Mouse (Mus musculus) midbrain, embryonic 15.5 days (tissue): ENCODE measurements at regions not wholly inside any gene's neighbourhood (a gene's known extent, or its start where the extent isn't known, plus 50 kb on each side); places are given as distances from the start of the nearest gene placed in this dataset.
"Not testable (repeated sequence)": the region's sequence is repeated elsewhere in the genome, so short reads cannot be mapped to it uniquely, and the experiment has no call there.

Experiments used
- ATAC-seq: fragments of 200-750 bp; cut with Nextera tagmentation; replicated peaks from 2 replicates; pipeline ENCODE4 v1.8.0; 2017; ENCODE audit warnings: moderate TSS enrichment
- H3K27ac ChIP-seq: fragments of 300-500 bp; sonication (generic); 2 replicates; pipeline ENCODE4 v1.5.1; 2015; ENCODE audit warnings: mild to moderate bottlenecking, inconsistent platforms
- H3K27me3 ChIP-seq: fragments of 300-500 bp; sonication (generic); replicated peaks from 2 replicates; pipeline ENCODE4 v1.6.1; 2015; ENCODE audit warnings: inconsistent platforms
- H3K36me3 ChIP-seq: fragments of 300-500 bp; sonication (generic); replicated peaks from 2 replicates; pipeline ENCODE4 v1.6.1; 2015; ENCODE audit warnings: inconsistent platforms
- H3K4me1 ChIP-seq: fragments of 300-500 bp; sonication (generic); 2 replicates; pipeline ENCODE4 v1.6.1; 2015; ENCODE audit warnings: inconsistent platforms
- H3K4me2 ChIP-seq: fragments of 300-500 bp; sonication (generic); 2 replicates; pipeline ENCODE4 v1.6.1; 2015; ENCODE audit warnings: inconsistent platforms, mild to moderate bottlenecking, moderate library complexity
- H3K4me3 ChIP-seq: fragments of 300-500 bp; sonication (generic); 2 replicates; pipeline ENCODE4 v1.5.1; 2015; ENCODE audit warnings: mild to moderate bottlenecking, inconsistent platforms
- H3K9ac ChIP-seq: fragments of 300-500 bp; sonication (generic); 2 replicates; pipeline ENCODE4 v1.6.1; 2015; ENCODE audit warnings: mild to moderate bottlenecking, inconsistent platforms
- H3K9me3 ChIP-seq: fragments of 300-500 bp; sonication (generic); 2 replicates; pipeline ENCODE4 v1.6.1; 2016; ENCODE audit warnings: inconsistent platforms
- WGBS: fragments of 180-500 bp; shearing (Covaris S2); methylation state at CpG from one replicate; pipeline ENCODE4 v1.1.7; 2015; ENCODE audit warnings: mixed read lengths; 5-methylcytosine and 5-hydroxymethylcytosine counted together

DNA sequence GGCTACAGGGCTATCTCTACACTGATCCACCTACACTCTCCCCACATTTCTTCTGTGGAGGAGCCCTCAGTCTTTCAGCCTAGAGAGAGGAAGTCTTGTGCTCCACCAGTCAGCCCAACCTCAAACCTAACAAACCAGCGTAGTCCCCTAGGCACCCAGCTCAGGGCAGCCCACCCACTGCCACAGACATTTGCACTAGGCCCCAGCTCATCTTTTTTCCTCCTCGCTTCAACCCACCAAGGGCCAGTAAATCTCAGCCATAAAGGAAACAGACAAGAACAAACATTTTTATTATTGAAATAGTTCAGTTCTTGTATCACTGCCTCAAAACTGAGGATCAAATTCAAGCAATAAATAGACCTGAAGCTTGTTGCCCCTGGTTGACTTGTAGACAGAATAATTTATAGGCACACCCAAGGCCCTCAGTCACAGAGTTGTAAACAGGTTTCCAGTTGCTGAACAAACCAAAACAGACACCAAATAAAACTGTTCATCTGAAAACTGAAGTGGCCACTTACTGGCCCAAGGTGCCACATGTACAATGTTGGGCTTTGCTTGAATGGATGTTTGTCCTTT is 58.0 kb upstream of the Cdyl start:
- H3K4me1 ChIP-seq = no peaks in the 10 kb centered on the region
- no peak overlapping the region for H3K27ac ChIP-seq
- no peak overlapping the region for H3K4me2 ChIP-seq
- no peak overlapping the region for H3K9ac ChIP-seq
- no peaks in the 10 kb centered on the region for H3K36me3 ChIP-seq
- 97% methylated on average over 2 of the region's 2 CpGs for WGBS
- no peaks in the 10 kb centered on the region for H3K27me3 ChIP-seq
- no peaks in the 10 kb centered on the region for H3K9me3 ChIP-seq
- no peak for ATAC-seq
- H3K4me3 ChIP-seq = no peak overlapping the region

GRCm38 (mm10) chr13:35603080-35603479 is 56.6 kb upstream of the Cdyl start:
- no peaks in the 10 kb centered on the region for H3K9me3 ChIP-seq
- no peak for ATAC-seq
- H3K4me3 ChIP-seq = no peak overlapping the region
- no peaks in the 10 kb centered on the region for H3K4me1 ChIP-seq
- no peaks in the 10 kb centered on the region for H3K36me3 ChIP-seq
- no peak overlapping the region for H3K9ac ChIP-seq
- 92% methylated on average over 5 of the region's 5 CpGs for WGBS
- no peaks in the 10 kb centered on the region for H3K27me3 ChIP-seq
- no peak overlapping the region for H3K27ac ChIP-seq
- H3K4me2 ChIP-seq = no peak overlapping the region

DNA sequence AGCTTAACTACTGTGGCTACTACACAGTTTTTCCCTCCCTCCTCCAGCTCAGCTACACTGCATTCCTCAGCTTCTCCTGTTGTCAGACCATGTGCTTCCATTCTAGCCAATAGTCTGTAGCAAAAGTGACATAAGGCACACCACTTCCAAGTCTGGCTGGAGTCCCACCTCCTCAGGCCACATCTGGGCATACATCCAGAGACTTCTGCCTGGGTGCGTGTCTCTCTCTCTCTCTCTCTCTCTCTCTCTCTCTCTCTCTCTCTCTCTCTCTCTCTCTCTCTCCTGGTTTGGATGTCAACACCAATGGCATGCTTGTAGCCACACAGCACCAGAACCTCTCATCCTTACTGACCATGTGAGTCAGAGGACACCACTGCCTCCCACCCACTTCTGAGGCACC is 55.6 kb upstream of the Cdyl start:
- no peak for ATAC-seq
- Histone ChIP-seq H3K27me3 (no peaks in the 10 kb centered on the region), H3K27ac (no peak overlapping the region), H3K4me3 (no peak overlapping the region), H3K9me3 (no peaks in the 10 kb centered on the region), H3K4me1 (no peaks in the 10 kb centered on the region), H3K4me2 (no peak overlapping the region), H3K36me3 (no peaks in the 10 kb centered on the region), H3K9ac (no peak overlapping the region)
- 67% methylated on average over 1 of the region's 1 CpGs for WGBS

- Histone ChIP-seq H3K4me3 (no peak overlapping the region), H3K27ac (no peak overlapping the region), H3K4me1 (no peaks in the 10 kb centered on the region), H3K4me2 (no peak overlapping the region), H3K36me3 (no peaks in the 10 kb centered on the region), H3K9me3 (no peaks in the 10 kb centered on the region), H3K9ac (no peak overlapping the region), H3K27me3 (no peaks in the 10 kb centered on the region)
- no peak for ATAC-seq
- WGBS = 95% methylated on average over 3 of the region's 3 CpGs
These were observed 54.9 kb upstream of the Cdyl start for GRCm38 (mm10) chr13:35604765-35605164.

DNA sequence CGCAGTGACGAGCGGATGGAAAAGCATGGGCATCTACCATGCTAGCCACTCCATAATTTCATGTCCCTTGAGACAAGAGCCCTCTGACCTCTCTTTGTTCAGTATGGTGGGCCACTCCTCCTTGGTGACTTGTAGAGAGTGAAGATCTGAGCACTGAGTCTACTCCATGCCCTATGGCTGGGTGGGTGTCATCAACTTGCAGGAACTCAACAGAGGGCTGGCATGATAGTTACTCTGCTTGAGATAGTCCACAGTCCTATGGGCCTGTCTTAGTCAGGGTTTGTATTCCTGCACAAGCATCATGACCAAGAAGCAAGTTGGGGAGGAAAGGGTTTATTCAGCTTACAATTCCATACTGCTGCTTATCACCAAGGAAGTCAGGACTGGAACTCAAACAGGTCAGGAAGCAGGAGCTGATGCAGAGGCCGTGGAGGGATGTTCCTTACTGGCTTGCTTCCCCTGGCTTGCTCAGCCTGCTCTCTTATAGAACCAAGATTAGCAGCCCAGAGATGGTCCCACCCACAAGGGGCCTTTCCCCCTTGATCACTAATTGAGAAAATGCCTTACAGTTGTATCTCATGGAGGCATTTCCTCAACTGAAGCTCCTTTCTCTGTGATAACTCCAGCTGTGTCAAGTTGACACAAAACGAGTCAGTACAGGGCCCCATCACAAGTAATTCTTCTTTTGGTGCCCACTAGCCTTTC is 52.6 kb upstream of the Cdyl start:
- not testable (repeated sequence) for H3K9me3 ChIP-seq, H3K4me1 ChIP-seq, H3K4me2 ChIP-seq, H3K27me3 ChIP-seq, H3K27ac ChIP-seq, H3K36me3 ChIP-seq, ATAC-seq, H3K9ac ChIP-seq, H3K4me3 ChIP-seq
- 93% methylated on average over 5 of the region's 5 CpGs for WGBS

- no peaks in the 10 kb centered on the region for H3K4me1 ChIP-seq
- no peak overlapping the region for H3K9ac ChIP-seq
- ATAC-seq = no peak
- H3K27ac ChIP-seq = no peak overlapping the region
- no peaks in the 10 kb centered on the region for H3K27me3 ChIP-seq
- H3K36me3 ChIP-seq = no peaks in the 10 kb centered on the region
- WGBS = 99% methylated on average over 2 of the region's 2 CpGs
- no peak overlapping the region for H3K4me2 ChIP-seq
- H3K4me3 ChIP-seq = no peak overlapping the region
- no peaks in the 10 kb centered on the region for H3K9me3 ChIP-seq
These were observed 51.9 kb upstream of the Cdyl start for GRCm38 (mm10) chr13:35607710-35608109.
